Mouse (Mus musculus) liver, embryonic 14.5 days (tissue): ENCODE data around the gene Tenm2. TPM values are rescaled to one million over a fixed set of nuclear protein-coding genes. Genes with fewer than 3 reads are reported as not detected.
A peak's percentile ranks its signal among the peaks of the same experiment; 100 is the strongest.

Source experiments
- ATAC-seq: fragments of 200-750 bp; cut with Nextera tagmentation; 2 replicates; pipeline ENCODE4 v1.8.0; 2017; ENCODE audit warnings: moderate number of reproducible peaks, mild to moderate bottlenecking, moderate library complexity; ENCODE audit not compliant: insufficient read depth
- DNase-seq, 3 experiments: peaks; one replicate each; pipeline ENCODE4 v3.0.0-alpha.2; 2012 to 2013; ENCODE audit warnings: low read depth in 3 of 3, low spot score in 3 of 3
- H3K27ac ChIP-seq: fragments of 300-500 bp; sonication (generic); 2 replicates; pipeline ENCODE4 v1.5.1; 2014; ENCODE audit warnings: moderate library complexity, mild to moderate bottlenecking, control low read depth, inconsistent platforms
- H3K27me3 ChIP-seq: fragments of 300-500 bp; sonication (generic); 2 replicates; pipeline ENCODE4 v1.6.1; 2014; ENCODE audit warnings: mild to moderate bottlenecking, low read length, moderate library complexity; ENCODE audit not compliant: control insufficient read depth, insufficient read depth
- H3K36me3 ChIP-seq: fragments of 300-500 bp; sonication (generic); replicated peaks from 2 replicates; pipeline ENCODE4 v1.6.1; 2014; ENCODE audit warnings: low read depth; ENCODE audit not compliant: control insufficient read depth, insufficient read depth
- H3K4me1 ChIP-seq, 2 experiments: fragments of 200-500 bp in 1 of 2; fragments of 300-500 bp in 1 of 2; sonication (generic) in 1 of 2; replicated peaks; 2 replicates each; pipeline ENCODE4 v1.6.1; 2012 to 2014; ENCODE audit warnings: antibody characterized with exemption in 1 of 2, inconsistent platforms in 1 of 2, low read length in 1 of 2; ENCODE audit not compliant: control insufficient read depth in 2 of 2, insufficient read depth in 2 of 2
- H3K4me2 ChIP-seq: fragments of 300-500 bp; sonication (generic); 2 replicates; pipeline ENCODE4 v1.6.1; 2014; ENCODE audit warnings: low read depth, mild to moderate bottlenecking, control low read depth, moderate library complexity
- H3K4me3 ChIP-seq, 2 experiments: fragments of 200-500 bp in 1 of 2; fragments of 300-500 bp in 1 of 2; sonication (generic) in 1 of 2; 2 replicates each; pipeline ENCODE4 v1.5.1; 2012 to 2014; ENCODE audit warnings: low read depth in 2 of 2, low read length in 2 of 2, mild to moderate bottlenecking in 2 of 2, control low read depth in 1 of 2, inconsistent platforms in 1 of 2, moderate library complexity in 1 of 2; ENCODE audit not compliant: insufficient read depth in 1 of 2
- H3K9ac ChIP-seq: fragments of 300-500 bp; sonication (generic); replicated peaks from 2 replicates; pipeline ENCODE4 v1.6.1; 2014; ENCODE audit warnings: mild to moderate bottlenecking, control low read depth, moderate library complexity
- H3K9me3 ChIP-seq: fragments of 300-500 bp; sonication (generic); 2 replicates; pipeline ENCODE4 v1.6.1; 2016; ENCODE audit warnings: low read length, mixed read lengths; ENCODE audit not compliant: control insufficient read depth
- CTCF ChIP-seq: IDR thresholded peaks from 2 replicates; pipeline ENCODE4 v1.5.1; 2016; ENCODE audit warnings: antibody characterized with exemption, low read depth, control low read depth
- EP300 ChIP-seq: IDR thresholded peaks from 2 replicates; pipeline ENCODE4 v1.6.1; 2016; ENCODE audit warnings: antibody characterized with exemption, low read depth
- WGBS: fragments of 180-500 bp; shearing (Covaris S2); extraction: QIAGEN DNeasy Blood & Tissue Kit; methylation state at CpG from one replicate; pipeline ENCODE4 v1.1.7; 2014; ENCODE audit not compliant: insufficient replicate concordance; 5-methylcytosine and 5-hydroxymethylcytosine counted together
- polyA plus RNA-seq, 2 experiments: library from polyadenylated mRNA; depleted of rRNA in 1 of 2; stranded (reverse) in 1 of 2; unstranded in 1 of 2; fragments of >200 nt; fragmentation: Nextera tagmentation in 1 of 2; extraction: Ambion mirVana in 1 of 2; gene quantifications; 2 replicates each; pipeline versions ENCODE4 v1.2.1 to v1.2.3; 2012 to 2014

The Tenm2 gene
- polyA plus RNA-seq, 2 experiments = 0.06 TPM; not detected in 1

DNA sequence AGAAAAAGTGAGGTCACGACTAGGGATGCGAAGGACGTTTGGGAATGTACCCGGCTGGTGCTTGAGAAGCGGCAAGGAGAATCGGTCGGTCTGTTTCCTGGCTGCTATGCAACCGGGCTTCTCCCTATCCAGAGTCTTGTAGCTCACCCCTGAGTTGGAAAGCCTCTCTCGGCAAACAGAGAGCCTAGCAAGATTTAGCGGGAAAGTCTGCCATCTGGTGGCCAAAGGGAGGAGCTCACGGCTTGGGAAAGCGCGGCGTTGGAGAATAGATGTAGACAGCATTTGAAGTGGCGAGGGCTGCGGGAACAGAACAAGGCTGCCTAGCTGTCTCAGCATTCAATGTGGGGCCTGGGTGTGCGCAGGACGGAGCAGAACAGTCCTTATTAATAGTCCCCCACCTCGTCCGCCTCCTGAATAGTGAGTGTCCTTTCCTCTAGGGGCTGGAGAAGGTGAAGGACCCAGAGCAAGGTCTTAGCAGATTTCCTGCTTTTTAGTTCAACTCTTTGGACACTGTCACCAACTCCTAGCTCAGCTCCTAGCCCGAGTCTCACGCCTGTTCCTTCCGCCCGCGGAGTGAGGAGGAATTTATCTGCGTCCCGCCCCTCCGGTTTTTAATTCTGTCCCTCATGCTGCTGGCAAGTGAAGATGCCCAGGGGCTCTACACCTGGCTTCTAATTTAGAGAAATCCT is 1234.3 kb downstream of the Tenm2 start:
- DNase-seq = peak; percentile 38 to 52 (median 41)
- ATAC-seq = peak; percentile 69; the same call in 1 of the 2 replicates
- no peak overlapping the region for H3K27ac ChIP-seq
- peaks cover 0 to 8% of the 10 kb centered on the region in 2 experiments; a peak in 3 of 4 replicates for H3K4me1 ChIP-seq
- peak overlapping the region; percentile 57 for H3K4me2 ChIP-seq
- H3K9me3 ChIP-seq = no peaks in the 10 kb centered on the region
- peak overlapping the region; percentile 16; a peak in 1 of 4 replicates for H3K4me3 ChIP-seq
- no peaks in the 10 kb centered on the region for H3K36me3 ChIP-seq
- H3K9ac ChIP-seq = no peak overlapping the region
- no peak for TF ChIP-seq EP300
- TF ChIP-seq CTCF = peak; percentile 86
- H3K27me3 ChIP-seq = no peaks in the 10 kb centered on the region
- 9% methylated on average over 28 of the region's 28 CpGs for WGBS

DNA sequence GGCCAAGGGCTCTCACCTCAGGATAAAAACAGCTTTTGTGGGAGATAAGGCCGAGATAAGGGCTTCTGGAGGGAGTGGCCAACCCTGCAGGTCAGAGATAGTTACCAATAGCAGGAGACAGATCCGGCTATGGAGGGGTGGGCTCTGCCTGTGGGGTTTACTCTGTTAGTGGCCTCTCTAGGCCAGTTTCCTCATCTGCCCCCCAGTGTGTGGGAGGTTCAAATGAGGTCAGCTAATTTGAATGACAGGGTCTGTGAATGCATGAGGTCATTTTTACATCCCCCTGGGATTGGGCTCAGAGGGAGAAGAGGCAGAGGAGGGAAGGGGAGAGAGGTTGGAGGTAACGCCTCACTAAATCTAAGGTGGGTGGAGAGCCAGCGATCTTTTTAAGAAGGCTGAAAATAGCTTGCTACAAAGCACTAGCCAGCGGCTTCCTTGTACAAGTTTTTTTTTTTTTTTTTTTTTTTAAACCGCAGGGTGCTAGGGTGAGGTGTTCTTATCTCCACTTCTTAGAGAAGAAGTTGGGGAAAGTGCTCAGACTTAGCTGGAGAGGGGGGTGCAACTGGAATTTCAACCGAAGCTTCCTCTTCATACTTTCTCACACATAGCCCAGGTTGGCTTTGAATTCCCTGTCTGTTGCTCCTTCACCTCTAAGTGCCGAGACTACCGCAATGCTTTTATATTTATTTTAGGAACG is 1235.0 kb downstream of the Tenm2 start:
- Histone ChIP-seq H3K27ac (no peak overlapping the region), H3K4me3 (peak overlapping the region; percentile 16; a peak in 1 of 4 replicates), H3K27me3 (no peaks in the 10 kb centered on the region), H3K4me1 (peaks cover 0 to 8% of the 10 kb centered on the region in 2 experiments; a peak in 3 of 4 replicates), H3K4me2 (peak overlapping the region; percentile 57), H3K9me3 (no peaks in the 10 kb centered on the region), H3K9ac (no peak overlapping the region), H3K36me3 (no peaks in the 10 kb centered on the region)
- ATAC-seq (peak; percentile 58; the same call in 1 of the 2 replicates), DNase-seq (no peak)
- TF ChIP-seq EP300 = no peak
- 3% methylated on average over 10 of the region's 10 CpGs for WGBS

DNA sequence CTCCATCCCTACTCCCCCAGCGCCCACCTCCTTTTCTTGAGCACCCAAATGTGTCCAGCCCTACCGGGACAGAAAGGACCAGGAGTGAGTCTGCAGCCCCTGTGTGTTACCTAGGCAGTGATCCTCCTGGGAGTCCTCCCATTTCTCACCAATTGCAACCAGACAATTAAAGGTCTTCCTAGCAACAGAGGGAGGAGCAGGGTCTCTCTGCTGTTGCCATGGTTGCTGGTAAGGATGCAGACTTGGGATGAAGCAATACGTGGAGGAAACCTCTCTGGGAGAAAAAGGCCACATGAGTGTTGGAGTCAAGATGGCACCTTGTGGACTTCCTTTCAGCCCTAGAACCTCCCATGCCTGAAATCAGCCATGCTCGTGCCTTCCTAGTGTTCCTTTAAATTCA is 1235.7 kb downstream of the Tenm2 start:
- H3K27me3 ChIP-seq = no peaks in the 10 kb centered on the region
- WGBS = 8% methylated on average over 4 of the region's 4 CpGs
- no peak for ATAC-seq
- no peaks in the 10 kb centered on the region for H3K36me3 ChIP-seq
- no peaks in the 10 kb centered on the region for H3K9me3 ChIP-seq
- TF ChIP-seq CTCF (no peak), EP300 (no peak)
- H3K27ac ChIP-seq = no peak overlapping the region
- H3K4me1 ChIP-seq = peaks cover 0 to 8% of the 10 kb centered on the region in 2 experiments; a peak in 3 of 4 replicates
- H3K4me3 ChIP-seq = no peak overlapping the region
- H3K9ac ChIP-seq = no peak overlapping the region
- no peak for DNase-seq
- no peak overlapping the region for H3K4me2 ChIP-seq

DNA sequence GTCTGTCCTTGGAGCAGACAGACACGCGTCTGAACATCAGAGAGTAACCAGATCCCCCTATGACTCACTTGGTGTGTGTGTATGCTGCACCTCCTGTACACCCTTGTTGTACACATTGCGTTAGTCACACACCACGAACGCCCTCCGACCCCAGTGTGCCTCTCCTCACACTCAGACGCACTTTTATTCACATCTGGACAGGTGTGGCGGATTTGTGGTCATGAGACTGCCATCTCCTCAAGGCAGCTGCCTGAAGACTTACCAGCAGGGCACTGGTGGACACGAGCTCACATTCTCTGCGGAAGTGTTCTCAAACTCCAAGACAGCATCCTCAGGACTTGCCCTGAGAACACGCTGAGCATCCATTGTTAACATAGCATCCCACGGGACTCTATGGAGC is 1237.7 kb downstream of the Tenm2 start:
- no peak for ATAC-seq
- Histone ChIP-seq H3K9me3 (no peaks in the 10 kb centered on the region), H3K27ac (no peak overlapping the region), H3K27me3 (no peaks in the 10 kb centered on the region), H3K4me2 (no peak overlapping the region), H3K4me1 (peaks cover 0 to 8% of the 10 kb centered on the region in 2 experiments; a peak in 3 of 4 replicates), H3K9ac (no peak overlapping the region), H3K36me3 (no peaks in the 10 kb centered on the region), H3K4me3 (no peak overlapping the region)
- no peak for DNase-seq
- WGBS = 55% methylated on average over 12 of the region's 12 CpGs
- TF ChIP-seq CTCF (no peak), EP300 (no peak)

DNA sequence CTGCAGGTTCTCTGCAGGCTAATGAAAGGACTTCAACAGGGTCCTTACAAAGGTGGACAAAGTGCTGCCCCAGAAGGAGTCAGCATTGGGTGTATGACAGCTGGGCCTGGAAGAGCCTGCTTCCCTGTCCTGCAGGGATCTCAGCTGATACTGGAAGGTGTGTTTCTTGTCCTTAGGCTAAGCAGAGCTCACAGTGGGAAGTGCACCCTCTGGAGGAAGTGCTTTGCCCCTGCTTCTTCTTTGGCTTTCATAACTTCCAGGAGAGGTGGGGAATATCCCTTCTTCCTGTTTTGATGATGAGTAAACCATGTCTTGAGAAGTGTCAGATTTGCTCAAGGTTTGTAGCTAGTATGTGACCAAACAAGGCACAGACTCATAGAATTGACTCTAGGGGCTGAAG is 1240.5 kb downstream of the Tenm2 start:
- DNase-seq (no peak), ATAC-seq (no peak)
- TF ChIP-seq CTCF = no peak
- TF ChIP-seq EP300 = no peak
- H3K4me1 ChIP-seq = no peaks in the 10 kb centered on the region; a peak in 1 of 4 replicates
- no peak overlapping the region for H3K27ac ChIP-seq
- H3K4me3 ChIP-seq = no peak overlapping the region
- no peaks in the 10 kb centered on the region for H3K27me3 ChIP-seq
- no peak overlapping the region for H3K9ac ChIP-seq
- H3K36me3 ChIP-seq = no peaks in the 10 kb centered on the region
- H3K4me2 ChIP-seq = no peak overlapping the region
- no peaks in the 10 kb centered on the region for H3K9me3 ChIP-seq
